Mouse (Mus musculus) ES-E14 (cell line): ENCODE measurements around the gene Zmynd12.

Source experiments
- MAFK ChIP-seq: IDR thresholded peaks from 2 replicates; pipeline ENCODE4 v1.6.1; 2014; ENCODE audit warnings: mild to moderate bottlenecking, low read depth, low read length, inconsistent platforms; ENCODE audit not compliant: insufficient read depth
- ZC3H11A ChIP-seq: IDR thresholded peaks from 2 replicates; pipeline ENCODE4 v1.6.1; 2012; ENCODE audit warnings: low read depth, mild to moderate bottlenecking, inconsistent platforms, low read length, borderline replicate concordance

- no peak for TF ChIP-seq MAFK
- no peak for TF ChIP-seq ZC3H11A
Measured at GRCm38 (mm10) chr4:119447261-119447660, 24.6 kb downstream of the Zmynd12 start.
